Mouse (Mus musculus): ENCODE data around the gene Bzw2.

Gene Bzw2

DNA sequence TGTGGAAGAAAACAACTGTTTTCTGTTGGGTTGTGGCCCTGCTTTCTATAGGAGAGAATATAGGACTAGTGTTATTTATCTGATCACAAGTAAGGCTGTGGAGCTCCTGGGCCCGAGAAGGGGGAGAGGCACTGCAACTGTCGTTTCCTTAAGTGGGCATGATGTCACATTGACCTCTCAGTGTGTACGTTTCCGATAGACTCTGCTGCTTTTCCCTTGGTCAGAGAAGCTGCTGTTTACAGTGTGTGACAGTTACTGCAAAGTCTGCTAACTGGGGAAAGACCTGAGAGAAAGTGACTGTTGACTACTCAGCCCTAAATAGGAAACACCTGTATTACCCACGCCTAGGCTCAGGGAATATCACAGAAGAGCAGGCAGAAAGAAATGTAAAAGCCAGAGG, 111.7 kb downstream of the Bzw2 start:
- TF ChIP-seq CTCF (conservative IDR thresholded peaks at IDR 0.05; ENCODE audit: low read length) (no peak), NANOG (IDR thresholded peaks at IDR 0.05; ENCODE audit: borderline replicate concordance, low read length) (no peak), POU5F1 (IDR thresholded peaks at IDR 0.05; ENCODE audit: borderline replicate concordance, low read length) (no peak)
- no peaks in the 10 kb centered on the region for H3K36me3 ChIP-seq (ENCODE audit: insufficient read depth, low read length)
- H3K9me3 ChIP-seq (ENCODE audit: low read length): no peaks in the 10 kb centered on the region
- no peaks in the 10 kb centered on the region for H3K27me3 ChIP-seq (ENCODE audit: insufficient read depth, low read length)
- peaks cover 15% of the 10 kb centered on the region for H3K4me1 ChIP-seq (replicated peaks; ENCODE audit: low read depth, low read length)
- H3K4me3 ChIP-seq (replicated peaks; ENCODE audit: low read length): no peak overlapping the region

DNA sequence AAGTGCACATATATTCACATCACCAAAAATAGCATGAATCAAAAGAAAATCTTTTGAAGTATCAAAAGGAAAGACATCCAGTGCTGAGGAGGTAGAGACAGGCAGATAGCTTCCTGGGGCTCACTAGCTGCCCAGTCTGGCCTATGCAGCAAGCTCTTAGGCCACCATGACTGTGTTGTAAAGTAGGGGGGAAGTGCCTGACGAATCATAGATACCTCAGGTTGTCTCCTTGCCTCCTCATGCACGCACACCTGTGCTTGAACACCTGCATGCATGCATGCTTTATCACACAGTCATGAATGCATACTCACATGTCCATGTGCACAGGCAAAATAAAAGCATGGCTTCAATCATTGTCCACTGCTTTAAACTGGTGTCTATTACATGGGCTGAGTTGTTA, 113.2 kb downstream of the Bzw2 start:
- H3K27me3 ChIP-seq (ENCODE audit: insufficient read depth, low read length): no peaks in the 10 kb centered on the region
- TF ChIP-seq CTCF (conservative IDR thresholded peaks at IDR 0.05; ENCODE audit: low read length): no peak
- no peak for TF ChIP-seq NANOG (IDR thresholded peaks at IDR 0.05; ENCODE audit: borderline replicate concordance, low read length)
- no peak for TF ChIP-seq POU5F1 (IDR thresholded peaks at IDR 0.05; ENCODE audit: borderline replicate concordance, low read length)
- H3K36me3 ChIP-seq (ENCODE audit: insufficient read depth, low read length): no peaks in the 10 kb centered on the region
- H3K4me3 ChIP-seq (replicated peaks; ENCODE audit: low read length): no peak overlapping the region
- no peaks in the 10 kb centered on the region for H3K9me3 ChIP-seq (ENCODE audit: low read length)
- H3K4me1 ChIP-seq (replicated peaks; ENCODE audit: low read depth, low read length): peaks cover 28% of the 10 kb centered on the region

- H3K27me3 ChIP-seq (ENCODE audit: insufficient read depth, low read length): no peaks in the 10 kb centered on the region
- no peaks in the 10 kb centered on the region for H3K9me3 ChIP-seq (ENCODE audit: low read length)
- H3K36me3 ChIP-seq (ENCODE audit: insufficient read depth, low read length): no peaks in the 10 kb centered on the region
- TF ChIP-seq CTCF (conservative IDR thresholded peaks at IDR 0.05; ENCODE audit: low read length) (no peak), POU5F1 (IDR thresholded peaks at IDR 0.05; ENCODE audit: borderline replicate concordance, low read length) (no peak), NANOG (IDR thresholded peaks at IDR 0.05; ENCODE audit: borderline replicate concordance, low read length) (no peak)
- H3K4me1 ChIP-seq (replicated peaks; ENCODE audit: low read depth, low read length): peaks cover 35% of the 10 kb centered on the region
- H3K4me3 ChIP-seq (replicated peaks; ENCODE audit: low read length): peak within 1 kb of the TSS; percentile 99
Measured at GRCm38 (mm10) chr12:36042348-36042778, 115.5 kb downstream of the Bzw2 start, which contains the start of gene Tspan13. Gene Tspan13, minus strand, starts transcription at chr12:36042500.

All from E14TG2a.4 (cell line).